Mouse (Mus musculus) thymus, postnatal 36 days (tissue): ENCODE measurements at regions not wholly inside any gene's neighbourhood (a gene's known extent, or its start where the extent isn't known, plus 50 kb on each side); places are given as distances from the start of the nearest gene placed in this dataset.

Source experiments
- DNase-seq, 2 experiments: peaks; one replicate each; pipeline ENCODE4 v3.0.0; 2022; ENCODE audit warnings: mixed read lengths in 2 of 2

DNA sequence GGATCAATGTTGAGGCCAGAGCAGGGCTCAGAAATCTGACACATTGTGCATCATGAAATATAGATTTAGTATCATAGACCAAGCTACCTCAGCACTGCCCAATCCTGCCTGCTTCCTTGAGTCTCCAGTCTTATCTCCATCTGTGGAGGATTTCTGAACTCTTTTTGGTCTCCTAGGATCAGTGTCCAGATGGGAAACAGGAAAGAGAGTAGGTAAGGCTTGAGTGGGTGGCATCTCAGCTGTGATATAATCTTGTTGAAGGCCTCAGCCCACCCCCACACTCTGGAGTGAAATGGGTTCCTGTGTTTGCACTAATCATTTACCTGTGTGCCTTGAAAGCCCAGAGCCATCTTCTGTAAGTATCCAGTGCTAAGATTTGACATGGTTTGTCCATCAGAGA, 74.3 kb upstream of the Aff3 start:
- no peak for DNase-seq

DNA sequence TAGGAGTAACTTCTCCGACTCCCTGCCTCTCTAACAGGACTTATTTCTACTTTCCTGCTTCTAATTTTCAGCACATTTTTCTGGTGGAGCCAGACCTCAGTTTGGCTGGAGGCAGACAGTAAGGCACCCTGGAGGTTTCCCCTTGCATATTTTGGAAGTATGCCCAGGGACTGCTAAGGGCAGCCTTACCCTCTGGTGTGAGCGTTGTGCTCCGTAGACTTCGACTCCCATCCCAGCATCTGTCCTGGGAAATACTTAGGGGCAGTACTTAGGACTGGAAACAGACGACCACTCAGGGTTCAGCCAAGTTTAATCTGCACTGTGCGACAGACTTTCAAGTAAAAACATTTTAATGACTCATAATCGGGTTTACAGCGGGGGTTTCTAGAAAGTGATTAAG, 71.0 kb upstream of the Aff3 start:
- DNase-seq = no peak

- no peak for DNase-seq
Observed at GRCm38 (mm10) chr1:38733201-38733600, 68.4 kb upstream of the Aff3 start.

DNA sequence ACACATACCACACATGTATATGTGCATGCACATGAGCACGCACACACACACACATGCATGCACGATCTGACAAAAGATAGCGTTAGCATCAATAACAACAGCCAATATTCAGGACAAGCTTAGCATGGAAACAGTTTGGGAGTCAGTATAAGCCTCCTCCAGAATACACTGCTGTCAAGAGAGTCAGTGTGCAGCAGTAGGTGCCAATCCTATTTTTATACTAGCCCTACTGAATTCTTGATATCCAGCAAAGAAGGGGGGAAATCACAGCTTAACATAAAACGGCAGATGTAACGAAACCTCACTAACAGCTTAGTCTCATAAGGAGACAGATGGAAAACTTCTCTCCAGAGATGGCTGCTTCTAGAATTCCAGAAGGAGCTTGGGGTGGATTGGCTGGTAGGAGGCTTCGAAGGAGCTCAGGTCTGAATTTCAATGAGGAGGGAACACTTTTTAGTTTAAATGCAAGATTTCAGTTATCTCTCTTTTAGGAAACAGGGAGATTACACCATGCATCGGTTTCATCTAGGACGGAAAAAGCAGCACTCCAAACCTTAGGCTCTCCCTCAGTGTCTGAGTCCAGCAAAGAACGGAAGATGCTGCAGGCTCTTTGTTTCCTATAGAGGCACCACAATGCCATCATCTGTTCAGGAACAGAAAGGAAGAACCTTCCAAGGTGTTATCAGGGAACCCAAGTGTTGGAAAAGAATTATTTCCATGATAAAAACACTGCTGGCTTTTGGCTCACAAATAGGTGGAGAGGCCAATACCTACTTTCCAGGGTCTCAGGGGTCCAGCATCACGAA, 65.4 kb upstream of the Aff3 start:
- no peak for DNase-seq

DNA sequence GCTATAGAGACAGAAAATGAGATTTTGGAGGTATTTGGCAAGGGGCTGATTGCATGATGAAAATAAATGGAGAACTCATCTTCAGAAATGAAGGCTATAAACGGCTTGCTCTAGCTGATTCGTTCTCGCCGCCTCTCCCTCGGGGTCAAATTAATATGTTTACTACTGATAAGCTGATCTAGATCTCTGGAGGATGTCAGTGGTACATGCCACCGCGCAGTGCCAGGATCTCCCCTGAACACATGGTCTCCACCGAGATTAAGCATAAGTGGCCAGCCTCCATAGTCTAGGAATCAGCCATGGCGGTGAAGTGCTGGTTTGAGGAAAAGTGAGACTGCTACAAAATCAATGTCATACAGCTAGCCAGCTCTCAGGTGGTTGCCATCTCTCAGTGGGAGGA, 61.0 kb upstream of the Aff3 start:
- no peak for DNase-seq

GRCm38 (mm10) chr1:38724631-38725030, 59.9 kb upstream of the Aff3 start:
- no peak for DNase-seq

- DNase-seq = no peak
Observed at GRCm38 (mm10) chr1:38722155-38722554, 57.4 kb upstream of the Aff3 start.

GRCm38 (mm10) chr1:38720287-38720686, 55.5 kb upstream of the Aff3 start:
- peak; percentile 30 to 35 for DNase-seq

DNA sequence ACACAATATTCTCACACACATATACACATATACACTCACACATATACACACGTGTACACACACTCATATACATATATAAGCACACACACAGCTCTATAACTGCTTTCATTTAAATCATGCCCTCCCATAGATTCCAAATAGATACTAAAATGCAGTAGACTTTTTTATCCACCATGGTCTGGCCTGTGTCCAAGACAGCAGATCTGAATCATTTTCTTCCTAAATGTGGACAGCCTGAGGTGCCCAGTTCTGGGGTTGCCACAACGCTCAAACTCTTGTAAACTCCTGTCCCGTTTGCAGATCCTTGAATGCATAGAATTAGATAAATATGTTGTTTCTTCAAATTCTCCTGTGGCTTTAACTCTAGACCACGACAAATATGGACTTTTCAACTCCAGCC, 50.9 kb upstream of the Aff3 start:
- no peak for DNase-seq
